Mouse (Mus musculus) ES-Bruce4 (cell line): Measurements from ENCODE around the gene Scd4. TPM values are rescaled to one million over a fixed set of nuclear protein-coding genes. Genes with fewer than 3 reads are reported as not detected.

Experiments
- H3K27ac ChIP-seq: 2 replicates; pipeline ENCODE4 v1.5.1; 2012; ENCODE audit warnings: low read length, inconsistent platforms; ENCODE audit not compliant: insufficient read depth
- H3K27me3 ChIP-seq: 2 replicates; pipeline ENCODE4 v1.6.1; 2012; ENCODE audit warnings: mild to moderate bottlenecking, low read length, inconsistent platforms; ENCODE audit not compliant: control insufficient read depth, poor library complexity, insufficient read depth, severe bottlenecking
- H3K36me3 ChIP-seq: 2 replicates; pipeline ENCODE4 v1.6.1; 2012; ENCODE audit warnings: inconsistent platforms, mild to moderate bottlenecking, low read length, moderate library complexity; ENCODE audit not compliant: control insufficient read depth, poor library complexity, insufficient read depth, severe bottlenecking
- H3K4me1 ChIP-seq: one replicate; pipeline ENCODE4 v1.8.1; 2011; ENCODE audit warnings: low read length; ENCODE audit not compliant: control insufficient read depth, insufficient read depth
- H3K4me3 ChIP-seq: 2 replicates; pipeline ENCODE4 v1.5.1; 2011; ENCODE audit warnings: low read depth, mild to moderate bottlenecking, low read length
- H3K9ac ChIP-seq: 2 replicates; pipeline ENCODE4 v1.6.1; 2012; ENCODE audit warnings: low read depth, mild to moderate bottlenecking, inconsistent platforms; ENCODE audit not compliant: poor library complexity, severe bottlenecking
- H3K9me3 ChIP-seq: replicated peaks from 2 replicates; pipeline ENCODE4 v1.6.1; 2012; ENCODE audit warnings: mild to moderate bottlenecking, low read length, inconsistent platforms; ENCODE audit not compliant: control insufficient read depth, poor library complexity, insufficient read depth, severe bottlenecking
- CTCF ChIP-seq: IDR thresholded peaks from one replicate; pipeline ENCODE4 v1.8.1; 2011; ENCODE audit warnings: low read depth, low read length
- EP300 ChIP-seq: IDR thresholded peaks from 2 replicates; pipeline ENCODE4 v1.6.1; 2011; ENCODE audit warnings: low read depth, low read length; ENCODE audit not compliant: insufficient read depth
- POLR2A ChIP-seq: IDR thresholded peaks from one replicate; pipeline ENCODE4 v1.8.1; 2011; ENCODE audit warnings: low read length; ENCODE audit not compliant: insufficient read depth
- polyA plus RNA-seq: library from polyadenylated mRNA; stranded (reverse); fragments of >200 nt; gene quantifications from 2 replicates; pipeline ENCODE4 v1.2.4, GENCODE M21; 2011; ENCODE audit warnings: low read depth; ENCODE audit not compliant: missing spikeins, insufficient read depth, insufficient read length

The Scd4 gene
- polyA plus RNA-seq, 1 experiment = 0.19 TPM

GRCm38 (mm10) chr19:44388475-44389428 lies 55.9 kb downstream of the Scd4 start:
- Histone ChIP-seq H3K4me1 (peaks cover 6% of the 10 kb centered on the region), H3K9ac (peak overlapping the region; percentile 53), H3K27ac (peak overlapping the region; percentile 83), H3K4me3 (peak overlapping the region; percentile 90), H3K27me3 (no peaks in the 10 kb centered on the region), H3K9me3 (no peaks in the 10 kb centered on the region), H3K36me3 (no peaks in the 10 kb centered on the region)
- TF ChIP-seq EP300 (peak; percentile 90), CTCF (no peak), POLR2A (peak; percentile 68)

- no peaks in the 10 kb centered on the region for H3K27me3 ChIP-seq
- H3K27ac ChIP-seq = peak overlapping the region; percentile 83
- no peak overlapping the region for H3K9ac ChIP-seq
- H3K9me3 ChIP-seq = no peaks in the 10 kb centered on the region
- peaks cover 6% of the 10 kb centered on the region for H3K4me1 ChIP-seq
- TF ChIP-seq POLR2A (no peak), CTCF (no peak), EP300 (peak; percentile 78; the same call in 1 of the 2 replicates)
- H3K36me3 ChIP-seq = no peaks in the 10 kb centered on the region
- no peak overlapping the region for H3K4me3 ChIP-seq
Observed at GRCm38 (mm10) chr19:44389507-44389906, 56.6 kb downstream of the Scd4 start.

GRCm38 (mm10) chr19:44391856-44392255 lies 59.0 kb downstream of the Scd4 start:
- no peaks in the 10 kb centered on the region for H3K27me3 ChIP-seq
- no peaks in the 10 kb centered on the region for H3K9me3 ChIP-seq
- no peak overlapping the region for H3K9ac ChIP-seq
- TF ChIP-seq EP300 (no peak), POLR2A (no peak), CTCF (no peak)
- H3K4me1 ChIP-seq = peaks cover 6% of the 10 kb centered on the region
- peaks cover 11% of the 10 kb centered on the region for H3K36me3 ChIP-seq
- H3K4me3 ChIP-seq = no peak overlapping the region
- H3K27ac ChIP-seq = no peak overlapping the region

- Histone ChIP-seq H3K9ac (no peak overlapping the region), H3K9me3 (no peaks in the 10 kb centered on the region), H3K36me3 (peaks cover 17% of the 10 kb centered on the region), H3K4me1 (peaks cover 6% of the 10 kb centered on the region), H3K27ac (no peak overlapping the region), H3K27me3 (no peaks in the 10 kb centered on the region), H3K4me3 (no peak overlapping the region)
- no peak for TF ChIP-seq POLR2A
- TF ChIP-seq EP300 = no peak
- TF ChIP-seq CTCF = no peak
Observed at GRCm38 (mm10) chr19:44392339-44393009, 59.6 kb downstream of the Scd4 start.

GRCm38 (mm10) chr19:44393962-44394422 lies 61.1 kb downstream of the Scd4 start:
- no peaks in the 10 kb centered on the region for H3K27me3 ChIP-seq
- peaks cover 26% of the 10 kb centered on the region for H3K36me3 ChIP-seq
- H3K9ac ChIP-seq = no peak overlapping the region
- H3K27ac ChIP-seq = no peak overlapping the region
- H3K4me3 ChIP-seq = no peak overlapping the region
- TF ChIP-seq CTCF = no peak
- TF ChIP-seq EP300 = no peak
- TF ChIP-seq POLR2A = no peak
- H3K9me3 ChIP-seq = no peaks in the 10 kb centered on the region
- peaks cover 6% of the 10 kb centered on the region for H3K4me1 ChIP-seq
